Mouse (Mus musculus) limb, embryonic 11.5 days (tissue): ENCODE measurements around the gene Colq. TPM values are rescaled to one million over a fixed set of nuclear protein-coding genes. Genes with fewer than 3 reads are reported as not detected.

ENCODE experiments used
- ATAC-seq: fragments of 200-750 bp; cut with Nextera tagmentation; 2 replicates; pipeline ENCODE4 v1.8.0; 2017; ENCODE audit warnings: low read depth; ENCODE audit not compliant: insufficient number of reproducible peaks, low FRiP score, low TSS enrichment
- DNase-seq: peaks from one replicate; pipeline ENCODE4 v3.0.0-alpha.2; 2015; ENCODE audit warnings: low spot score
- H3K27ac ChIP-seq: fragments of 300-500 bp; sonication (generic); replicated peaks from 2 replicates; pipeline ENCODE4 v1.5.1; 2014; ENCODE audit warnings: low read depth, mild to moderate bottlenecking, low read length
- H3K27me3 ChIP-seq: fragments of 300-500 bp; sonication (generic); 2 replicates; pipeline ENCODE4 v1.6.1; 2014; ENCODE audit warnings: mild to moderate bottlenecking, low read length, mixed read lengths; ENCODE audit not compliant: control insufficient read depth, insufficient read depth
- H3K36me3 ChIP-seq: fragments of 300-500 bp; sonication (generic); 2 replicates; pipeline ENCODE4 v1.6.1; 2014; ENCODE audit warnings: mild to moderate bottlenecking, low read length, moderate library complexity, mixed read lengths; ENCODE audit not compliant: control insufficient read depth, insufficient read depth
- H3K4me1 ChIP-seq: fragments of 300-500 bp; sonication (generic); 2 replicates; pipeline ENCODE4 v1.6.1; 2014; ENCODE audit warnings: low read length, mixed read lengths; ENCODE audit not compliant: control insufficient read depth, insufficient read depth
- H3K4me2 ChIP-seq: fragments of 300-500 bp; sonication (generic); 2 replicates; pipeline ENCODE4 v1.6.1; 2014; ENCODE audit warnings: low read depth, mild to moderate bottlenecking, moderate library complexity; ENCODE audit not compliant: severe bottlenecking
- H3K4me3 ChIP-seq: fragments of 300-500 bp; sonication (generic); 2 replicates; pipeline ENCODE4 v1.5.1; 2014; ENCODE audit warnings: low read depth, low read length
- H3K9ac ChIP-seq: fragments of 300-500 bp; sonication (generic); 2 replicates; pipeline ENCODE4 v1.6.1; 2014; ENCODE audit warnings: mild to moderate bottlenecking, low read length
- H3K9me3 ChIP-seq: fragments of 300-500 bp; sonication (generic); 2 replicates; pipeline ENCODE4 v1.6.1; 2016; ENCODE audit warnings: low read length; ENCODE audit not compliant: control insufficient read depth
- WGBS: fragments of 180-500 bp; shearing (Covaris S2); extraction: QIAGEN DNeasy Blood & Tissue Kit; methylation state at CpG from one replicate; pipeline ENCODE4 v1.1.7; 2014; 5-methylcytosine and 5-hydroxymethylcytosine counted together
- polyA plus RNA-seq: library from polyadenylated mRNA; unstranded; fragments of >200 nt; fragmentation: Nextera tagmentation; extraction: Ambion mirVana; gene quantifications from 2 replicates; pipeline ENCODE4 v1.2.1, GENCODE M21; 2014

Gene Colq
- polyA plus RNA-seq, 1 experiment from 2014 or later: 0.51 TPM

DNA sequence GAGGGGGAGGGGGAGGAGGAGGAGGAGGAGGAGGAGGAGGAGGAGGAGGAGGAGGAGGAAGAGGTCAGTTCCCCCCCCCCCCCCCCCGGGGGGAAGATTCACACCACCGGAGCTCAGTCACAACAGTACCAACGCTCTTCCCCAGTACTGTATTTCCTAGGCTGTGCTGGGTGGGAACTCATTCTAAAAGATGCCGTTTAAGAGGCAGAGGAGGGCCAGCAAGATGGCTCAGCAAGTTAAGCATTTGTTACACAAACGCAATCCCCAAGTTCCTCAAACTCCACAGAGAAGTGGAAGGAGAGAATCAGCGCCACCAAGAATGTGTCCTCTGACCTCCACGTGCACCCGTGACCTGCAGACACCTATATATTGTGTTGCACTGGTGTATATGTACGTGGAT lies 8.1 kb downstream of the Colq start:
- Histone ChIP-seq H3K4me3 (no peak overlapping the region), H3K4me2 (no peak overlapping the region), H3K27ac (no peak overlapping the region), H3K27me3 (no peaks in the 10 kb centered on the region), H3K9me3 (no peaks in the 10 kb centered on the region), H3K4me1 (no peaks in the 10 kb centered on the region), H3K36me3 (no peaks in the 10 kb centered on the region), H3K9ac (no peak overlapping the region)
- WGBS: 91% methylated on average over 8 of the region's 9 CpGs
- no peak for ATAC-seq
- no peak for DNase-seq

DNA sequence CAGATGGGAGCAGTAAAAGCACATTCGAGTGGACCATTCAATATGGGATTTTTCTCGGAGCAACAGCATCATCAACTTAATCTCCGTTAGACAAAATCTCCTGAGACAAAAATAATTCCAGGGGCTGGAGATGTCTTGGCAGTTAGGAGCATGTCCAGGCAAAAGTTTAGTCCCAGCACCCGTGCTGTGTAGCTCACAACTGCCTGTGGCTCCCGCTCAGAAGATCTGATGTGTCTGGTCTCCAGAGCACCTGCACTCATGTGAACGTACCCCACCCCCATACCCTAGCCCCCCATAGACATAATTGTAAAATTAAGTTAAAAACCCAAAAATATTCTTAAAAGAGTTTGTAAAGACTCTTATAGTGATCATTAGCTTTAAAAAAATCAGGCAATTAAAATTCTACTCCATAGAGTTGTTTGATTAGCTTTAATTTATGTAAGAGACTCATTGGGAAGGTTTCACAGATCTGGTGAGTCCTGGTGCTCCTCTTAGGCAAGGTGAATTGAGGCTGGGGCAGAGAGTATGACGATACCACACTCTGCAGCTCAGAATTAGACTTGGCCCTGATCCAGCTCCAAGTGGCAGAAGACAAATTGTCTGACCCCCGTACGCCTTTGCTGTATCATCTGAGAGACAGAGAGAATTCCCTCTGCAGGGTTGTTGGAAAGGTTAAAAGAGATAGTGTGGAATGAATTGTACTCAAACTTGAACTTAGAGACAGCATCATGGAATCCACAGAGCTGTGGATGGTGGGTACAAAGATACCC lies 13.0 kb downstream of the Colq start:
- H3K9me3 ChIP-seq: no peaks in the 10 kb centered on the region
- WGBS: 54% methylated on average over 9 of the region's 9 CpGs
- ATAC-seq (no peak), DNase-seq (no peak)
- H3K9ac ChIP-seq: no peak overlapping the region
- no peak overlapping the region for H3K4me2 ChIP-seq
- no peak overlapping the region for H3K4me3 ChIP-seq
- H3K27ac ChIP-seq: no peak overlapping the region
- H3K4me1 ChIP-seq: peaks cover 17% of the 10 kb centered on the region
- no peaks in the 10 kb centered on the region for H3K27me3 ChIP-seq
- H3K36me3 ChIP-seq: no peaks in the 10 kb centered on the region

DNA sequence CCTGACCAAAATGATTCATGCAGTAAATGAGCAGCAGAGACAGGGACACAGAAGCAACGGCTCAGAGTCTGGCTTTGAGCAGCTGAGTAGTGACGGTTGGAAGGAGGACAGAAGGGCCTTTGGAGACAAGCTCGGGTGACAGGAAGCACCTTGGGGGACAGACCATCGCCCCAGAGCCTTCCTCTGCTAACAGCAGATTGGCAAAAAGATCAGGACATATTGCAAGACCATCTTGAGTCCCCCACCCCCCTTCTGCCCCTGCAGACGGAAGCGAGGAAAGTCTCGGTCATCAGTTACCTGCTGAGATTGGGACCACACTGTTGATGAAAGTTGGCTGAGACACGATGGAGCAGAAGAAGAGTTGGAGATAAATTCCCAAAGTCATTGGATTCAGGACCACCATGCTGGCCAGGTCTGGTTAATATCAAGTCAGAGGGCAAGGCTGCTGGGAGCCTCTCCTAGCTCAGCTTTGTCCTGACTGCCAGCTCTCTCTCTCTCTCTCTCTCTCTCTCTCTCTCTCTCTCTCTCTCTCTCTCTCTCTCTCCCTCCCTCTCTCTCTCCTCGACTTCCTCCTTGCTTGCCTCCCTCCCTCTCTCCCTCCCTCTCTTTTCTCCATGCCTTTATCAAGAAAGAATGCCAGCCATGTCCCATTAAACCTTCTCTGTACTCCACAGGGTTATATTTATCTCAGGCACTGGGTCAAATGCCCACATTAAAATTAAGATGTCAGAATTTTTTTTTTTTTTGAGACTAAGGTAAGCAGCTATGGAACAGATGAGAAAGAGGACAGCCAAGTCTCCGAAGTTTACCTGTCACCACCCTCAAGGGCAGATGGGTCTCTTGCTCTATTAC lies 14.1 kb downstream of the Colq start:
- DNase-seq: no peak
- ATAC-seq: no peak
- Histone ChIP-seq H3K9me3 (no peaks in the 10 kb centered on the region), H3K4me2 (no peak overlapping the region), H3K27me3 (no peaks in the 10 kb centered on the region), H3K9ac (no peak overlapping the region), H3K36me3 (no peaks in the 10 kb centered on the region), H3K4me1 (peaks cover 17% of the 10 kb centered on the region), H3K4me3 (no peak overlapping the region), H3K27ac (no peak overlapping the region)
- WGBS: 42% methylated on average over 10 of the region's 10 CpGs

GRCm38 (mm10) chr14:31575866-31576265 lies 15.3 kb downstream of the Colq start:
- no peak overlapping the region for H3K9ac ChIP-seq
- DNase-seq: no peak
- H3K36me3 ChIP-seq: no peaks in the 10 kb centered on the region
- H3K4me1 ChIP-seq: peaks cover 17% of the 10 kb centered on the region
- WGBS: 61% methylated on average over 9 of the region's 9 CpGs
- H3K27ac ChIP-seq: no peak overlapping the region
- H3K4me2 ChIP-seq: no peak overlapping the region
- no peak for ATAC-seq
- H3K27me3 ChIP-seq: no peaks in the 10 kb centered on the region
- no peaks in the 10 kb centered on the region for H3K9me3 ChIP-seq
- H3K4me3 ChIP-seq: no peak overlapping the region

GRCm38 (mm10) chr14:31574903-31575665 lies 16.1 kb downstream of the Colq start:
- ATAC-seq (no peak), DNase-seq (no peak)
- Histone ChIP-seq H3K9ac (no peak overlapping the region), H3K4me3 (no peak overlapping the region), H3K4me1 (peaks cover 17% of the 10 kb centered on the region), H3K4me2 (no peak overlapping the region), H3K36me3 (no peaks in the 10 kb centered on the region), H3K27me3 (no peaks in the 10 kb centered on the region), H3K27ac (no peak overlapping the region), H3K9me3 (no peaks in the 10 kb centered on the region)
- WGBS: 93% methylated on average over 18 of the region's 18 CpGs

GRCm38 (mm10) chr14:31572561-31573175 lies 18.5 kb downstream of the Colq start:
- H3K9ac ChIP-seq: no peak overlapping the region

DNA sequence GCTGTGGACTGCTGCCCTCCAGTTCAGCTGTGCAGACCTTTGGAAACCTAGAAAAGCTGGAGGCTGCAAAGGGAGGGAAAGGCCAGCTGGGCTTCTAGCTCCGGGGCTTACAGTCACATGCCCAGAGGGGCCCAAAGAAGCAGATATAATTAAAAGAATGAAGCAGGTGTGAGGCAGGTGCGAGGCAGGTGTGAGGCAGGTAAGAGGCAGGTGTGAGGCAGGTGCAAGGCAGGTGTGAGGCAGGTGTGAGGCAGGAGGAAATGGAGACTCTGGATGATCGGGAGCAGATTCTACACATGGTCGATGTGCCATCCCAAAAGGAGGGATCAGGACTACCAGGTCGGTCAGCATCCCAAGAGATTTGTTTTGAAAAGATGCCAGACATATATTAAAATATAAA lies 19.7 kb downstream of the Colq start:
- H3K27me3 ChIP-seq: no peaks in the 10 kb centered on the region
- 88% methylated on average over 5 of the region's 5 CpGs for WGBS
- no peaks in the 10 kb centered on the region for H3K9me3 ChIP-seq
- no peak overlapping the region for H3K9ac ChIP-seq
- no peak for ATAC-seq
- no peaks in the 10 kb centered on the region for H3K36me3 ChIP-seq
- peaks cover 7% of the 10 kb centered on the region for H3K4me1 ChIP-seq
- no peak overlapping the region for H3K4me3 ChIP-seq
- H3K4me2 ChIP-seq: no peak overlapping the region
- DNase-seq: no peak
- H3K27ac ChIP-seq: no peak overlapping the region

More at GRCm38 (mm10) chr14:31572561-31573175, 18.5 kb downstream of the Colq start:
- DNase-seq (no peak), ATAC-seq (no peak)
- Histone ChIP-seq H3K36me3 (no peaks in the 10 kb centered on the region), H3K4me3 (no peak overlapping the region), H3K4me2 (no peak overlapping the region), H3K27me3 (no peaks in the 10 kb centered on the region), H3K27ac (no peak overlapping the region), H3K4me1 (peaks cover 16% of the 10 kb centered on the region), H3K9me3 (no peaks in the 10 kb centered on the region)
- 90% methylated on average over 9 of the region's 9 CpGs for WGBS
